Mouse (Mus musculus): ENCODE data around the gene Lgi1.

DNA sequence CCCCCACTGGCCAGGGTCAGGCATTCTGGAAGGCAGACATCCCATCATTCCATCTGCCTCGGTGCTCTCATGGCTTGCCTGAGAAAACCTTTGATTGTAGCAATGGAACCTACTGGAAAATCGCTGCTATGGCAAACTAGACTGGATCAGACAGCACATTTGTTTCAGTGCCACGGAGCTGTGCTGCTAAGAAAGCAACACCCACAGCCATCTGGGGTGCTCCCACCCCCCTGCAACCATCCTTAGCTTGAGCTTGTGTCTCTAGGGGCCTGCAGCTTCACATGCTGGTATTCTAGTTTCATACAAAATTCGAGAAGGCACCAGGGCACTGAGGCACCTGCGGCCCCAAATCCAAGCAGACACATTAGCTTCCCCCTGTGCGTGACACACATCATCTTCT lies 27.1 kb downstream of the Lgi1 start:
- TF ChIP-seq CTCF (IDR thresholded peaks at IDR 0.05; ENCODE audit: control insufficient read depth, insufficient read depth, low read length) (no peak), POLR2A (IDR thresholded peaks at IDR 0.05; ENCODE audit: borderline replicate concordance, control insufficient read depth, low read depth, low read length) (no peak)
